Comparison of ENCODE assay signal across 10 mouse cellular contexts in genomic region chr2:131213773-131214172, GRCm38 (mm10). TPM values are rescaled to one million over a fixed set of nuclear protein-coding genes. Genes with fewer than 3 reads are reported as not detected.
A peak's percentile ranks its signal among the peaks of the same experiment; 100 is the strongest.
DNase-seq lines count a peak whose midpoint lies in the region; ATAC-seq and TF ChIP-seq lines count a peak whose summit lies in the region.
"Had no signal": no experiment of that assay in that cellular context is flagged by ENCODE, and none has a peak within 500 bp of the region (broad histone marks: within the 10 kb centered on the region; RNA-seq: fewer than 3 reads in every experiment).

No protein-coding gene starts in this region.

- 0 out of 2 replicates have a peak overlapping the region, but pooled peaks have one; percentile 42 for H3K27ac ChIP-seq in limb, embryonic 10.5 days
- peak overlapping the region; percentile 82 for H3K27ac ChIP-seq in small intestine, adult 2 months (ENCODE audit: insufficient read depth, low read depth, low read length)

- peaks cover 19% of the 10 kb centered on the region for H3K4me1 ChIP-seq in limb, embryonic 10.5 days
- peaks cover 38% of the 10 kb centered on the region for H3K4me1 ChIP-seq in small intestine, adult 2 months (ENCODE audit: control insufficient read depth, insufficient read depth, insufficient read length, low read length)

- TF ChIP-seq POLR2A in small intestine, adult 2 months (IDR thresholded peaks at IDR 0.05; ENCODE audit: low read depth, low read length) = no peak

- H3K4me3 ChIP-seq in limb, embryonic 10.5 days = no peak overlapping the region
- H3K4me3 ChIP-seq in small intestine, adult 2 months (ENCODE audit: low read depth, low read length) = no peak overlapping the region

- H3K36me3 ChIP-seq in limb, embryonic 10.5 days = peaks cover 11% of the 10 kb centered on the region
- H3K36me3 ChIP-seq in small intestine, adult 2 months (ENCODE audit: control insufficient read depth, insufficient read depth, low read length) = peaks cover 11% of the 10 kb centered on the region; the same call in 1 of the 2 replicates

- DNase-seq in spleen, postnatal 10 days (ENCODE audit: low spot score in 2 of 2) = peak; percentile 49 to 50
- no peak for DNase-seq in spleen, postnatal 14 days (ENCODE audit: low spot score in 2 of 2)
- DNase-seq in heart, adult 8-10 months (ENCODE audit: low spot score) = peak; percentile 37
- DNase-seq in limb, embryonic 10.5 days (ENCODE audit: low spot score) = no peak
- DNase-seq in frontal cortex, postnatal 25 days (ENCODE audit: low spot score in 2 of 2) = no peak
- DNase-seq: cerebellum, postnatal 36 days; kidney, adult 18-20 months; lung, postnatal 10 days had no signal

- 91% methylated on average over 7 of the region's 7 CpGs for WGBS in limb, embryonic 10.5 days
- 34% methylated on average over 7 of the region's 7 CpGs for WGBS in small intestine, adult 2 months

- no peak for ATAC-seq in cerebellum, adult (ENCODE audit: insufficient number of reproducible peaks, low FRiP score, low TSS enrichment)

- H3K27me3 ChIP-seq in limb, embryonic 10.5 days (ENCODE audit: low read depth, poor library complexity, severe bottlenecking) = no peaks in the 10 kb centered on the region
- H3K27me3 ChIP-seq in small intestine, adult 2 months (ENCODE audit: control insufficient read depth, insufficient read depth, low read length) = no peaks in the 10 kb centered on the region

- no peak for TF ChIP-seq CTCF in small intestine, adult 2 months (IDR thresholded peaks at IDR 0.05; ENCODE audit: extremely low read depth, insufficient read length, insufficient replicate concordance, low read depth, low read length)

- no peaks in the 10 kb centered on the region for H3K9me3 ChIP-seq in limb, embryonic 10.5 days (replicated peaks)

RNA-seq across cellular contexts. Expression of gene Ap5s1, which starts 6.9 kb away (rescaled TPM):
- total RNA-seq in heart, adult 8-10 months (2022) = 10 to 100 TPM; 31.8 to 42.6 (median 37.9) TPM
- polyA plus RNA-seq in limb, embryonic 10.5 days (2016; fragmentation: Nextera tagmentation; extraction: Ambion mirVana) = 18.9 and 22.6 TPM in 2 replicates
- polyA plus RNA-seq in small intestine, adult 2 months (2012; rRNA removed) = 37.1 and 90.0 TPM in 2 replicates

RNA-seq across cellular contexts. Expression of gene Mavs, which starts 20.1 kb away (rescaled TPM):
- total RNA-seq in heart, adult 8-10 months (2022) = 10 to 100 TPM; 65.6 to 80.8 (median 72.3) TPM
- polyA plus RNA-seq in limb, embryonic 10.5 days (2016; fragmentation: Nextera tagmentation; extraction: Ambion mirVana) = 20.4 and 21.5 TPM in 2 replicates
- polyA plus RNA-seq in small intestine, adult 2 months (2012; rRNA removed) = 49.8 and 80.8 TPM in 2 replicates

RNA-seq across cellular contexts. Expression of gene Spef1, which starts 26.7 kb away (rescaled TPM):
- total RNA-seq in heart, adult 8-10 months (2022) = 1 to 10 TPM; 4.4 to 6.2 (median 4.9) TPM
- 1.7 and 3.4 TPM in 2 replicates for polyA plus RNA-seq in limb, embryonic 10.5 days (2016; fragmentation: Nextera tagmentation; extraction: Ambion mirVana)
- 5.6 and 8.2 TPM in 2 replicates for polyA plus RNA-seq in small intestine, adult 2 months (2012; rRNA removed)

RNA-seq across cellular contexts. Expression of gene Cdc25b, which starts 27.0 kb away (rescaled TPM):
- 1 to 10 TPM; 4.3 to 4.9 (median 4.5) TPM for total RNA-seq in heart, adult 8-10 months (2022)
- 40.8 and 47.4 TPM in 2 replicates for polyA plus RNA-seq in limb, embryonic 10.5 days (2016; fragmentation: Nextera tagmentation; extraction: Ambion mirVana)
- 11.6 and 22.4 TPM in 2 replicates for polyA plus RNA-seq in small intestine, adult 2 months (2012; rRNA removed)

RNA-seq across cellular contexts. Expression of gene Cenpb, which starts 33.9 kb away (rescaled TPM):
- 10 to 100 TPM; 89.5 to 93.4 (median 90.3) TPM for total RNA-seq in heart, adult 8-10 months (2022)
- 7.7 and 8.9 TPM in 2 replicates for polyA plus RNA-seq in limb, embryonic 10.5 days (2016; fragmentation: Nextera tagmentation; extraction: Ambion mirVana)
- polyA plus RNA-seq in small intestine, adult 2 months (2012; rRNA removed) = 57.7 and 95.1 TPM in 2 replicates

Comparison
In these comparisons a context has a peak if more than half of its experiments do, and no peak if none do; other contexts are left out.
1. DNase-seq: peak in spleen, postnatal 10 days (2 of 2) and heart, adult 8-10 months (single experiment); none in spleen, postnatal 14 days (0 of 2), limb, embryonic 10.5 days (single experiment) and frontal cortex, postnatal 25 days (0 of 2).